Mouse (Mus musculus) heart, postnatal 0 days (tissue): ENCODE data around the gene Rpl37a. TPM values are rescaled to one million over a fixed set of nuclear protein-coding genes. Genes with fewer than 3 reads are reported as not detected.

Experiments
- ATAC-seq: fragments of 200-750 bp; cut with Nextera tagmentation; 2 replicates; pipeline ENCODE4 v1.8.0; 2017; ENCODE audit warnings: low read depth, moderate number of reproducible peaks, moderate library complexity; ENCODE audit not compliant: insufficient read depth
- DNase-seq: peaks from one replicate; pipeline ENCODE4 v3.0.0-alpha.2; 2016; ENCODE audit warnings: low spot score
- H3K27ac ChIP-seq: fragments of 300-500 bp; sonication (generic); 2 replicates; pipeline ENCODE4 v1.5.1; 2014; ENCODE audit warnings: low read depth, mild to moderate bottlenecking
- H3K27me3 ChIP-seq: fragments of 300-500 bp; sonication (generic); 2 replicates; pipeline ENCODE4 v1.6.1; 2014; ENCODE audit warnings: low read length, mixed read lengths; ENCODE audit not compliant: control insufficient read depth, insufficient read depth
- H3K36me3 ChIP-seq: fragments of 300-500 bp; sonication (generic); replicated peaks from 2 replicates; pipeline ENCODE4 v1.6.1; 2014; ENCODE audit warnings: low read length, mixed read lengths; ENCODE audit not compliant: control insufficient read depth, insufficient read depth
- H3K4me1 ChIP-seq: fragments of 300-500 bp; sonication (generic); 2 replicates; pipeline ENCODE4 v1.6.1; 2014; ENCODE audit warnings: antibody characterized with exemption; ENCODE audit not compliant: control insufficient read depth, insufficient read depth
- H3K4me2 ChIP-seq: fragments of 300-500 bp; sonication (generic); 2 replicates; pipeline ENCODE4 v1.6.1; 2014; ENCODE audit warnings: low read depth, mild to moderate bottlenecking, low read length, moderate library complexity
- H3K4me3 ChIP-seq: fragments of 300-500 bp; sonication (generic); 2 replicates; pipeline ENCODE4 v1.5.1; 2014; ENCODE audit warnings: low read depth, low read length
- H3K9ac ChIP-seq: fragments of 300-500 bp; sonication (generic); replicated peaks from 2 replicates; pipeline ENCODE4 v1.6.1; 2014; ENCODE audit warnings: low read depth, low read length, mixed read lengths
- H3K9me3 ChIP-seq: fragments of 300-500 bp; sonication (generic); replicated peaks from 2 replicates; pipeline ENCODE4 v1.6.1; 2016; ENCODE audit warnings: low read length; ENCODE audit not compliant: control insufficient read depth
- CTCF ChIP-seq: IDR thresholded peaks from 2 replicates; pipeline ENCODE4 v1.5.1; 2016; ENCODE audit warnings: antibody characterized with exemption, control low read depth, low read depth
- EP300 ChIP-seq: IDR thresholded peaks from 2 replicates; pipeline ENCODE4 v1.6.1; 2016; ENCODE audit warnings: antibody characterized with exemption, low read depth
- WGBS: fragments of 180-500 bp; shearing (Covaris S2); extraction: QIAGEN DNeasy Blood & Tissue Kit; methylation state at CpG from one replicate; pipeline ENCODE4 v1.1.7; 2014; 5-methylcytosine and 5-hydroxymethylcytosine counted together
- polyA plus RNA-seq: library from polyadenylated mRNA; unstranded; fragments of >200 nt; fragmentation: Nextera tagmentation; extraction: Ambion mirVana; gene quantifications from 2 replicates; pipeline ENCODE4 v1.2.1, GENCODE M21; 2015
- total RNA-seq: library from RNA; depleted of rRNA; stranded (reverse); fragments of >200 nt; gene quantifications from 2 replicates; pipeline ENCODE4 v1.2.3, GENCODE M21; 2014; ENCODE audit warnings: low replicate concordance

Gene Rpl37a
- total and polyA plus RNA-seq, 2 experiments from 2014 or later, result 412 to 1,097 TPM

DNA sequence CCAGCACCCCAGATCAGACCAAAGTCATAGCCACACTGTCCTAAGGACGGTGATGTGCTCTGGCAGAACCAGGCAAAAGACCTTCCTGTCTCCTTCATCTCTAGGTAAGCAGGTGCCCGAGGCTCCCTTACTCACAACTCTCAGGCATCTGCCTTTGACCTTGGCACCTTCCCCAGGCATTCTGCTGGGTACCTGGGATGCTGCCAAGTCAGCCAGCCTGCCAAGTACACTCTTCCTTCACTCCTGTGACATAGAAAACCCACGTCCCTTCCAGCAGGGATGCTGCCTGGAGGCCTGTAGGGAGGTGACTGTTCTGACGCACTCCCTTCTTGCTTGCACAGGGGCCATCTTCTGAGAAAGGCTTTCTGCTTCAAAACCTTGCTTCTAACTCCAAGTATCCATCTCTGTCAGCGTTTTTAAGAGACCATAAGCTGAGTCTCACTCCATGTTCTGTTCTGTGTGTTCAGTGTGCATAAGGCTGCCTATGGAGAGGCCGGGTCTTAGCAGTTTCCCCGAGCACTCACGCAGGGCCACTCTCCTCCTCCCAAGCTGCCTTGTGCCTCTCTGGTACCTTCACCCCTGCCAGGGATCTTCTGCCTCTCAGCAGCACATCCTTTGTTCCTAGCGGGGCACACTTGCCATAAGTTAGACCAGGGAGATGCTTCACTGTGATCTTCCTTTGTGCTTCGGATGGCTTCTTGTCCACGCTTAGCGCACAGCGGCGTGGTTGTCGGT is 28.0 kb downstream of the Rpl37a start:
- 76% methylated on average over 15 of the region's 15 CpGs for WGBS
- peak; percentile 47; the same call in 1 of the 2 replicates for ATAC-seq
- 0 out of 2 replicates have a peak, but pooled peaks cover 5% of the 10 kb centered on the region for H3K27me3 ChIP-seq

DNA sequence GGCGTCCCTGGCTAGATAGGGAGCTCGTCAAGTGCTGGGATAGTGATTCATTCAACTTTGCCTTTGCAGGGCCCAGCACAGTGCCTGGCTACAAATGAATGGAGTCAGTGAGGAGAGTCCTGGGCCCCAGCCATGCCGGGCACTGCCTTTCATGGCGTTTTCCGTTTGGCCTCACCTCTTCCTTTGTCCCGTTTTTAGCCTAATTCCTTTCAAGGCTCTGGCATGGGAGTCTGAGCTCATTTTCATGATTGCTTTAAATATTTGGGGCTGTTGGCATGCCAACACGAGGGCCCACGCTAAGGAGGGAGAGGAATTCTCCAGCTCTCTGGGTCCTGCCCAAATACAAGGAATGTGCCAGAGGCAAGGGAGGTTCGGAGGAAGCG is 28.6 kb downstream of the Rpl37a start:
- no peaks in the 10 kb centered on the region for H3K9me3 ChIP-seq
- no peak for TF ChIP-seq CTCF
- no peak for TF ChIP-seq EP300
- H3K27me3 ChIP-seq, result 0 out of 2 replicates have a peak, but pooled peaks cover 5% of the 10 kb centered on the region
- DNase-seq (no peak), ATAC-seq (no peak)
- no peak overlapping the region for H3K27ac ChIP-seq
- no peaks in the 10 kb centered on the region for H3K36me3 ChIP-seq
- H3K4me1 ChIP-seq, result 0 out of 2 replicates have a peak, but pooled peaks cover 3% of the 10 kb centered on the region
- H3K9ac ChIP-seq, result no peak overlapping the region
- 65% methylated on average over 10 of the region's 10 CpGs for WGBS
- H3K4me2 ChIP-seq, result no peak overlapping the region
- no peak overlapping the region for H3K4me3 ChIP-seq

More for the DNA sequence above, 28.0 kb downstream of the Rpl37a start:
- H3K4me2 ChIP-seq, result no peak overlapping the region
- H3K4me1 ChIP-seq, result 0 out of 2 replicates have a peak, but pooled peaks cover 3% of the 10 kb centered on the region
- H3K36me3 ChIP-seq, result no peaks in the 10 kb centered on the region
- H3K27ac ChIP-seq, result no peak overlapping the region
- no peaks in the 10 kb centered on the region for H3K9me3 ChIP-seq
- DNase-seq, result peak; percentile 45
- no peak for TF ChIP-seq CTCF
- TF ChIP-seq EP300, result no peak
- H3K9ac ChIP-seq, result no peak overlapping the region
- no peak overlapping the region for H3K4me3 ChIP-seq

DNA sequence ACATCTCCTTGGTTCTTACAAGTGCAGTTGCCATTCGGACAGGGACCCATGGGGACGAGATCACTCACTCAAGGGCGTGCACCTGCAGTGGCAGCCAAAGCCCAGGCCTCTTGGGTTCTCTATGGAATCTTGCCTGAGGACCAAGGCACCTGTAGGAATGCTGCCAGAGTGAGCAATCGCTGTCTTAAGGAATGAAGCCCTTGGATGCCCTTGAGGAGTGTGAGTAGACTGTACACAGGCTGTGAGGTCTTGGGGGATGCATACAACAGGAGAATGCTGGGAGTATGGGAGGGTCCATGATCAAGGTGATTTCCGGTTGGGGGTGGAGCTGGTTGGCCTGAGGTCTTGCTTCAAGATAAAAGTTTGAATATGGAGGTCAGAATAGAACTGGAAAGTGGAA is 30.3 kb downstream of the Rpl37a start:
- Histone ChIP-seq H3K4me1 (0 out of 2 replicates have a peak, but pooled peaks cover 3% of the 10 kb centered on the region), H3K9me3 (no peaks in the 10 kb centered on the region), H3K4me3 (no peak overlapping the region), H3K9ac (no peak overlapping the region), H3K36me3 (no peaks in the 10 kb centered on the region), H3K4me2 (no peak overlapping the region), H3K27ac (no peak overlapping the region), H3K27me3 (0 out of 2 replicates have a peak, but pooled peaks cover 3% of the 10 kb centered on the region)
- ATAC-seq (no peak), DNase-seq (no peak)
- 82% methylated on average over 5 of the region's 5 CpGs for WGBS
- no peak for TF ChIP-seq CTCF
- TF ChIP-seq EP300, result no peak

DNA sequence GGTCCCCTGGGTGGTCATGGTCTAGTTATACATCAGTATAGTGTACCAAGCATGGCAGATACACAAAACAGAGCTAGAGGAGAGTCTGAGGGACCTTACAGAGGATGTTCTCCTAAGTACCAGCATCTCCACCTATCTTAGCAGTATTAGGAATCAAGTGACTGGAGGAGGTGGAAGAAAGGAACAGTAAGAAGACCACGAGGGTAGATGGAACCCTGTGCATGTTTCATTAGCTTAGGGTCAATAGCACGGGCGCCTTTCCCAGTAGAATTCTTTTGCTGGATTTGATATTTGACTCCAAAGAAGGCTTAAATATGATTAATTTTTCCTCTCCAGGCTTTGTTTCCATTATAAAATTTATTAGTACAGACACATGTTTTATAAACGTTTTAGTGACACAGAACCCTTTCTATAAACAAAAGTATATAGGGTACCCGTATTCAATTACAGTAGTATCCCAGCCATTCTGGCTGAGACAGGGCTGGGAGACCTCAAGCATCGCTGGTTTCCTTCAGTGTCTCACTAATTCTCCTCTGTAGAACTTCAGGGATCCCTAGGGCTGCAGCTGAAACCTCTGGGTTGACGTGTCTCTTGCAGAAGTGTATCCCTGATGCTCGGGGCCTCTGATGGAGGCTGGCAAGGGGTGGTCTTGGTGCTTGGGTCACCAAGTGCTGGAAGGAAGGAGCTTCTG is 33.9 kb downstream of the Rpl37a start:
- Histone ChIP-seq H3K9me3 (no peaks in the 10 kb centered on the region), H3K27me3 (no peaks in the 10 kb centered on the region), H3K4me1 (no peaks in the 10 kb centered on the region), H3K4me3 (no peak overlapping the region), H3K36me3 (no peaks in the 10 kb centered on the region), H3K27ac (no peak overlapping the region), H3K9ac (no peak overlapping the region), H3K4me2 (no peak overlapping the region)
- WGBS, result 80% methylated on average over 8 of the region's 8 CpGs
- TF ChIP-seq CTCF (no peak), EP300 (no peak)
- ATAC-seq, result no peak
- no peak for DNase-seq

DNA sequence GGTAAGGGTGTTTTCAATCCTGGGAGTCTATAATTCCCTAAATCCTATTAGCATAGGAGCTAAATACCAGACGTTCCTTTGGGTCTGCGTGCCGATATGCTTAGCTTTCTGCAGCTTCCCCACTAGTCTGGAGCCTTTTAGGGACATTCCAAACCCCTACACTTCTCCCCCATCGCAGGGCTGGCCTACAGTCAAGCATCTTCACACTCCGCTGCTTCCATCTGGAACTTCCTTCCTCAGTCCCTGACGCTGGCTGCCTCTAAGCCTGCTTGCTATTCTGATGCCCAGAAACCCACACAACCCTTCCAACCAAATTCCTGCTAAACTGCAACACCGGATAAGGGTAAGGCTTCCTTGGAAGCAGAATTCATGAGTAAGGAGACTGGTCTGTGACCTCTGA is 35.3 kb downstream of the Rpl37a start:
- H3K27me3 ChIP-seq, result no peaks in the 10 kb centered on the region
- H3K4me3 ChIP-seq, result no peak overlapping the region
- no peak for ATAC-seq
- 0 out of 2 replicates have a peak, but pooled peaks cover 3% of the 10 kb centered on the region for H3K4me1 ChIP-seq
- no peaks in the 10 kb centered on the region for H3K36me3 ChIP-seq
- 52% methylated on average over 7 of the region's 7 CpGs for WGBS
- H3K27ac ChIP-seq, result no peak overlapping the region
- no peak overlapping the region for H3K4me2 ChIP-seq
- TF ChIP-seq EP300 (no peak), CTCF (no peak)
- H3K9ac ChIP-seq, result no peak overlapping the region
- H3K9me3 ChIP-seq, result no peaks in the 10 kb centered on the region
- no peak for DNase-seq
